ENCODE assay signal across 8 mouse cellular contexts in genomic region chrX:170017333-170018245, GRCm38 (mm10). TPM values are rescaled to one million over a fixed set of nuclear protein-coding genes. Genes with fewer than 3 reads are reported as not detected.
DNase-seq lines count a peak whose midpoint lies in the region; ATAC-seq and TF ChIP-seq lines count a peak whose summit lies in the region.
"Not testable (repeated sequence)": the region's sequence is repeated elsewhere in the genome, so short reads cannot be mapped to it uniquely, and the experiment has no call there.

No protein-coding gene starts in this region.

- H3K27ac ChIP-seq in embryonic facial prominence, embryonic 13.5 days: 0 out of 2 replicates have a peak overlapping the region, but pooled peaks have one; percentile 0
- not testable (repeated sequence) for H3K27ac ChIP-seq in heart, embryonic 12.5 days (ENCODE audit: poor library complexity, severe bottlenecking); liver, embryonic 14.5 days; stomach, embryonic 16.5 days (ENCODE audit: low read length)

- TF ChIP-seq CTCF in liver, embryonic 14.5 days (IDR thresholded peaks at IDR 0.05; ENCODE audit: low read depth): peak; percentile 89

- TF ChIP-seq EP300 in liver, embryonic 14.5 days (IDR thresholded peaks at IDR 0.05; ENCODE audit: low read depth): not testable (repeated sequence)

- peak overlapping the region; percentile 1; the same call in 1 of the 2 replicates for H3K4me2 ChIP-seq in embryonic facial prominence, embryonic 13.5 days
- H3K4me2 ChIP-seq in heart, embryonic 12.5 days; liver, embryonic 14.5 days (ENCODE audit: low read depth); stomach, embryonic 16.5 days (ENCODE audit: low read depth, low read length): not testable (repeated sequence)

- peaks cover 35% of the 10 kb centered on the region for H3K9me3 ChIP-seq in embryonic facial prominence, embryonic 13.5 days
- H3K9me3 ChIP-seq in heart, embryonic 12.5 days (replicated peaks): peaks cover 35% of the 10 kb centered on the region
- peaks cover 15% of the 10 kb centered on the region for H3K9me3 ChIP-seq in liver, embryonic 14.5 days (ENCODE audit: control insufficient read depth, low read length)
- peaks cover 18% of the 10 kb centered on the region for H3K9me3 ChIP-seq in stomach, embryonic 16.5 days (replicated peaks; ENCODE audit: control insufficient read depth, low read length)

- peak; percentile 90 to 97 for DNase-seq in B cell, adult 2 months
- peak; percentile 79 for DNase-seq in adrenal gland, postnatal 25 days
- DNase-seq in kidney, adult 9 months: peak; percentile 80
- not testable (repeated sequence) for DNase-seq in liver, embryonic 14.5 days (ENCODE audit: low read depth in 3 of 3, low spot score in 3 of 3)
- DNase-seq in naive thymus-derived CD4-positive, alpha-beta T cell, adult 2 months (ENCODE audit: low read depth): peak; percentile 97

- not testable (repeated sequence) for H3K4me1 ChIP-seq in embryonic facial prominence, embryonic 13.5 days; heart, embryonic 12.5 days (replicated peaks); liver, embryonic 14.5 days (replicated peaks; ENCODE audit: control insufficient read depth in 2 of 2, insufficient read depth in 2 of 2, low read length in 1 of 2); stomach, embryonic 16.5 days (ENCODE audit: control insufficient read depth, insufficient read depth, low read length)

- not testable (repeated sequence) for H3K9ac ChIP-seq in embryonic facial prominence, embryonic 13.5 days; heart, embryonic 12.5 days; liver, embryonic 14.5 days (replicated peaks); stomach, embryonic 16.5 days (ENCODE audit: low read length)

- 61% methylated on average over 27 of the region's 27 CpGs for WGBS in embryonic facial prominence, embryonic 13.5 days
- 63% methylated on average over 27 of the region's 27 CpGs for WGBS in heart, embryonic 12.5 days
- WGBS in liver, embryonic 14.5 days (ENCODE audit: insufficient replicate concordance): 44% methylated on average over 27 of the region's 27 CpGs
- WGBS in stomach, embryonic 16.5 days: 53% methylated on average over 27 of the region's 27 CpGs

- H3K27me3 ChIP-seq in embryonic facial prominence, embryonic 13.5 days; heart, embryonic 12.5 days (replicated peaks); liver, embryonic 14.5 days (ENCODE audit: control insufficient read depth, insufficient read depth, low read length); stomach, embryonic 16.5 days (ENCODE audit: control insufficient read depth, insufficient read depth, low read length): not testable (repeated sequence)

- ATAC-seq in embryonic facial prominence, embryonic 13.5 days (ENCODE audit: insufficient number of reproducible peaks, insufficient read depth, low FRiP score, low TSS enrichment, low read depth): peak; percentile 77
- ATAC-seq in heart, embryonic 12.5 days (ENCODE audit: insufficient number of reproducible peaks, low FRiP score): peak; percentile 52
- peak; percentile 58 for ATAC-seq in liver, embryonic 14.5 days (ENCODE audit: insufficient read depth)
- peak; percentile 79 for ATAC-seq in stomach, embryonic 16.5 days (ENCODE audit: insufficient read depth, low FRiP score)

- H3K4me3 ChIP-seq in embryonic facial prominence, embryonic 13.5 days; heart, embryonic 12.5 days; liver, embryonic 14.5 days (ENCODE audit: insufficient read depth in 1 of 2, low read depth in 2 of 2, low read length in 2 of 2); stomach, embryonic 16.5 days (replicated peaks; ENCODE audit: low read length): not testable (repeated sequence)

- peaks cover 46% of the 10 kb centered on the region for H3K36me3 ChIP-seq in embryonic facial prominence, embryonic 13.5 days
- H3K36me3 ChIP-seq in heart, embryonic 12.5 days: peaks cover 40% of the 10 kb centered on the region
- peaks cover 60% of the 10 kb centered on the region for H3K36me3 ChIP-seq in liver, embryonic 14.5 days (replicated peaks; ENCODE audit: control insufficient read depth, insufficient read depth, low read depth)
- peaks cover 21% of the 10 kb centered on the region for H3K36me3 ChIP-seq in stomach, embryonic 16.5 days (ENCODE audit: control insufficient read depth, insufficient read depth, low read length)

RNA-seq across cellular contexts. Expression of gene Gm21887, which starts 8.1 kb away (rescaled TPM):
- total RNA-seq in adrenal gland, postnatal 25 days (2021): 401 and 486 TPM in 2 replicates
- 188 and 256 TPM in 2 replicates for polyA plus RNA-seq in embryonic facial prominence, embryonic 13.5 days (2015; fragmentation: Nextera tagmentation; extraction: Ambion mirVana)
- polyA plus RNA-seq in heart, embryonic 12.5 days (2016; fragmentation: Nextera tagmentation; extraction: Ambion mirVana): 121 and 171 TPM in 2 replicates
- 94.3 and 264 TPM in 2 replicates for polyA plus RNA-seq in liver, embryonic 14.5 days (2012; rRNA removed)
- polyA plus RNA-seq in liver, embryonic 14.5 days (2014; fragmentation: Nextera tagmentation; extraction: Ambion mirVana): 36.2 and 58.4 TPM in 2 replicates
- 124 and 172 TPM in 2 replicates for polyA plus RNA-seq in stomach, embryonic 16.5 days (2015; fragmentation: Nextera tagmentation; extraction: Ambion mirVana)
